Mouse (Mus musculus) midbrain, postnatal 0 days (tissue): ENCODE data around the gene Nostrin. TPM values are rescaled to one million over a fixed set of nuclear protein-coding genes. Genes with fewer than 3 reads are reported as not detected.
A peak's percentile ranks its signal among the peaks of the same experiment; 100 is the strongest.

ENCODE experiments used
- ATAC-seq: fragments of 200-750 bp; cut with Nextera tagmentation; 2 replicates; pipeline ENCODE4 v1.8.0; 2017; ENCODE audit warnings: moderate number of reproducible peaks, mild to moderate bottlenecking, moderate TSS enrichment, moderate library complexity; ENCODE audit not compliant: low FRiP score
- DNase-seq: peaks from one replicate; pipeline ENCODE4 v3.0.0-alpha.2; 2015; ENCODE audit warnings: low spot score
- H3K27ac ChIP-seq: fragments of 300-500 bp; sonication (generic); 2 replicates; pipeline ENCODE4 v1.5.1; 2014; ENCODE audit warnings: low read depth, mild to moderate bottlenecking, low read length, mixed read lengths
- H3K27me3 ChIP-seq: fragments of 300-500 bp; sonication (generic); 2 replicates; pipeline ENCODE4 v1.6.1; 2014; ENCODE audit warnings: low read length, control low read depth, mixed read lengths; ENCODE audit not compliant: insufficient read depth
- H3K36me3 ChIP-seq: fragments of 300-500 bp; sonication (generic); 2 replicates; pipeline ENCODE4 v1.6.1; 2014; ENCODE audit warnings: low read length, control low read depth, mixed read lengths; ENCODE audit not compliant: insufficient read depth
- H3K4me1 ChIP-seq: fragments of 300-500 bp; sonication (generic); 2 replicates; pipeline ENCODE4 v1.6.1; 2014; ENCODE audit warnings: mild to moderate bottlenecking, control low read depth, antibody characterized with exemption, low read length, mixed read lengths; ENCODE audit not compliant: insufficient read depth
- H3K4me2 ChIP-seq: fragments of 300-500 bp; sonication (generic); 2 replicates; pipeline ENCODE4 v1.6.1; 2014; ENCODE audit warnings: low read depth, mild to moderate bottlenecking, low read length, mixed read lengths; ENCODE audit not compliant: poor library complexity, severe bottlenecking
- H3K4me3 ChIP-seq: fragments of 300-500 bp; sonication (generic); 2 replicates; pipeline ENCODE4 v1.5.1; 2014; ENCODE audit warnings: low read depth, mild to moderate bottlenecking, low read length, moderate library complexity
- H3K9ac ChIP-seq: fragments of 300-500 bp; sonication (generic); replicated peaks from 2 replicates; pipeline ENCODE4 v1.6.1; 2014; ENCODE audit warnings: mild to moderate bottlenecking, low read length, moderate library complexity, mixed read lengths; ENCODE audit not compliant: poor library complexity, severe bottlenecking
- H3K9me3 ChIP-seq: fragments of 300-500 bp; sonication (generic); 2 replicates; pipeline ENCODE4 v1.6.1; 2016; ENCODE audit warnings: low read length, control low read depth
- CTCF ChIP-seq: IDR thresholded peaks from 2 replicates; pipeline ENCODE4 v1.5.1; 2016; ENCODE audit warnings: antibody characterized with exemption, mild to moderate bottlenecking
- WGBS: fragments of 180-500 bp; shearing (Covaris S2); extraction: QIAGEN DNeasy Blood & Tissue Kit; methylation state at CpG from one replicate; pipeline ENCODE4 v1.1.7; 2014; 5-methylcytosine and 5-hydroxymethylcytosine counted together
- polyA plus RNA-seq: library from polyadenylated mRNA; unstranded; fragments of >200 nt; fragmentation: Nextera tagmentation; extraction: Ambion mirVana; gene quantifications from 2 replicates; pipeline ENCODE4 v1.2.1, GENCODE M21; 2015
- total RNA-seq: library from RNA; depleted of rRNA; stranded (reverse); fragments of >200 nt; gene quantifications from 2 replicates; pipeline ENCODE4 v1.2.3, GENCODE M21; 2014

The Nostrin gene
- total and polyA plus RNA-seq, 2 experiments from 2014 or later: 2.2 to 6.1 TPM

DNA sequence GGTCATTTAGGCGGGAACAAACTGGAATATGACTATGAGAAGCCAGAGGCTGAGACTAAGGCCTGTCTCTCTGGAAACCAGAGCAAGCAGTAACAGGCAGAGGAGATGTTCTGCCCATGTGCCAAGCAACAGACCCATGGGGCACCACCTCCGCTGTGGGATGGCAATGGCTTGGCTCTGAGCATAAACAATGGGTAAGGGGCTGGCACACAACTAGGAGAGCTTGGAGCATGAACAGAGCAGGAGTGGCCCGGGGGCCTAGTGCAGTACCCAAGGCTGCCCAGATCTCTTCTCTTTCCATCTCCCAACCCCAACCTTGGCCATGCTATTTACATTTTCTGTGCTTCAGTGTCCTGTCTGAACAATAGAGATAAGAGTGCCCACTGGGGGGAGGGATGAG lies 36.9 kb upstream of the Nostrin start:
- TF ChIP-seq CTCF: no peak
- Histone ChIP-seq H3K4me2 (no peak overlapping the region), H3K4me3 (no peak overlapping the region), H3K9ac (no peak overlapping the region), H3K27ac (no peak overlapping the region), H3K4me1 (no peaks in the 10 kb centered on the region; the same call in 1 of the 2 replicates), H3K27me3 (no peaks in the 10 kb centered on the region), H3K9me3 (no peaks in the 10 kb centered on the region), H3K36me3 (no peaks in the 10 kb centered on the region)
- WGBS: 84% methylated on average over 3 of the region's 3 CpGs
- ATAC-seq (no peak), DNase-seq (no peak)

DNA sequence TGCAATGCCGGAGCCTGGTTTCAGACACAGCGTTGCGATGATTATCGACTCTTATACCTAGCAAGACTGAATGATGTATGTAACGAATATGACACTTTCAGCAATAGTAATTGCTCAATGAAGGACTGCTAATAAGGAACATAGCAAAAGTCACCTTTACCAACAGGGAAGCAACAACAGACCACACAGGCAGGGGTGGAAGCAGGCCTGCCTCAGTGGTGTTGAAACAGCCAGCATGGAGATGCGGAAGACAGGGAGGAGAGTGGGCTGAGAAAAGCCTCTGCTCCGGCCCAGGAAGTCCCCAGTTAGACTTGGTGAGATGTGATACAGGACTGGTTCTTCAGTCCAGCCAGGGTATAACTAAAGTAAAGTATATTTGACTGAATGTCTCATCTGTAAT lies 36.5 kb upstream of the Nostrin start:
- ATAC-seq (no peak), DNase-seq (no peak)
- H3K27me3 ChIP-seq: no peaks in the 10 kb centered on the region
- H3K9ac ChIP-seq: no peak overlapping the region
- TF ChIP-seq CTCF: no peak
- no peak overlapping the region for H3K4me2 ChIP-seq
- H3K36me3 ChIP-seq: no peaks in the 10 kb centered on the region
- H3K4me1 ChIP-seq: no peaks in the 10 kb centered on the region; the same call in 1 of the 2 replicates
- H3K4me3 ChIP-seq: no peak overlapping the region
- H3K27ac ChIP-seq: no peak overlapping the region
- 88% methylated on average over 7 of the region's 7 CpGs for WGBS
- H3K9me3 ChIP-seq: no peaks in the 10 kb centered on the region

DNA sequence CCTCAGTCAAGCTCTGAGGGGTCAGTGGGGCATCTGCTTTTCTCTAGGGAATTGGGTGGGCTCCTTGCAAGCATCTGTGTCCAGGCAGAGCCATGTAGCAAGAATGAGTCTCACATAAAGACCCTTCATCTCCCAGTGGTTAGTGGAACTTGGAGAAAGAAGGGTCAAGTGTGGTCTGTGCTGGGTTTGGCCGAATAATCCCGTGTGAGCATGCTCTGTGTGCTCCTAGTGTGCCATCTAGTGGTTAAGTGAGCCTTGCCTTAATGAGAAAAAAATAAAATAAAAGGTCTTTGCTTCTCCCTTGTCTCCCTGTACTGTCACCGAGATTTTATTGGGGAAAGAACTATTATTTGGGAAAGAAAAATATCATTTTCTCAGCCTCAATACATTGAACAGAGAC lies 34.9 kb upstream of the Nostrin start:
- DNase-seq (peak; percentile 67), ATAC-seq (0 out of 2 replicates have a peak, but pooled peaks have one; percentile 52)
- Histone ChIP-seq H3K27ac (no peak overlapping the region), H3K4me2 (no peak overlapping the region), H3K36me3 (no peaks in the 10 kb centered on the region), H3K9me3 (no peaks in the 10 kb centered on the region), H3K4me3 (no peak overlapping the region), H3K4me1 (no peaks in the 10 kb centered on the region; the same call in 1 of the 2 replicates), H3K9ac (no peak overlapping the region), H3K27me3 (no peaks in the 10 kb centered on the region)
- TF ChIP-seq CTCF: peak; percentile 83
- 21% methylated on average over 3 of the region's 3 CpGs for WGBS

DNA sequence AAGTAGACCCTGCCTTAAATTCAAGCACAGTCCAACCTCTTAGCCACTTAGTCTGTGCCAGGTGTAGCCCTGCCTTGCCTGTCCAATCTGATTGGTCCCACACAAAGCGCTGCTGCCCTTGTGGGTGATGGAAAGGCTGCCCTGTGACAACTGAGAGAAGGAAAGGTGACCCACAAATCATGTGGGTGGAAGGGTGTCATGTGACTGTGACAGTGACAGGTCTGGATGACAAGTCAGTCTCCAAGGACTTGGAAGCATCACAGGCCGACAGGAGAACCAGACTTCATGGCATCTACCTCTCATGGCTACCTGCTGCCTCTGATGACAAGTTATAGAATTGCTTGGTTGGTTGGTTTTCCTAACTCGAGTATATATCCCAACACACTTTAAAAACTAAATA lies 32.1 kb upstream of the Nostrin start:
- ATAC-seq (no peak), DNase-seq (no peak)
- no peak for TF ChIP-seq CTCF
- whole genome bisulfite sequencing: 80% methylated on average over 3 of the region's 3 CpGs
- no peak overlapping the region for H3K4me3 ChIP-seq
- H3K4me1 ChIP-seq: no peaks in the 10 kb centered on the region
- no peaks in the 10 kb centered on the region for H3K27me3 ChIP-seq
- H3K9me3 ChIP-seq: no peaks in the 10 kb centered on the region
- no peaks in the 10 kb centered on the region; the same call in 1 of the 2 replicates for H3K36me3 ChIP-seq
- no peak overlapping the region for H3K9ac ChIP-seq
- H3K4me2 ChIP-seq: no peak overlapping the region
- H3K27ac ChIP-seq: no peak overlapping the region

DNA sequence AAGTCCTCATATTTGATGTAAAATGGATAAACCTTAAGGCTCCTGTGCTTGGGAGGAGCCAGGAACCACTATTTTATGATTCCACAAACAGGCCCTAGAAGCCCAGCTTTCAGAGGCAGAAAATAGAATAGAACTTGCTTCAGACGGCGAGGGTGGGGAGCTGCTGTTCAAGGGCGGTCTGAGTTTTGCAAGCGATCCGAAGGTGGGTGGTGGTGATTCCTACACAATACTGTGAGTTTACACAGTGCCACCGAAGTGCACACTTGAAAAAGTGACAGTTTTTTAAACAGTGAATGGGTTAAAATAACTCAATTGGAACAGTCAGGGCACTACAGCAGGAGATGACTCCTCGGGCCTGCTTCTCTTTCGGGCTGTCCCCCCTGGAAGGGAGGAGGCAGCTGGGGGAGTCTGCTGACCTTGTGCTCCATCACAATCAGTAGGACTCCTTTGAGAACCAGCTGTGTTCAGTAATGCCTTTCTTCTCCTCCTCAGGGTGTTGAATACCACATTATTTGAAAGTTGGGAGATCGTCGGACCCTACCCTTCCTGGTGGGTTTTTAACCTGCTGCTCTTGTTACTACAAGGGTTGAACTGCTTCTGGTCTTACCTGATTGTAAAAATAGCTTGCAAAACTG lies 31.0 kb upstream of the Nostrin start:
- ATAC-seq (no peak), DNase-seq (no peak)
- no peaks in the 10 kb centered on the region for H3K9me3 ChIP-seq
- 49% methylated on average over 10 of the region's 10 CpGs for WGBS
- H3K4me2 ChIP-seq: no peak overlapping the region
- H3K4me3 ChIP-seq: no peak overlapping the region
- TF ChIP-seq CTCF: no peak
- no peaks in the 10 kb centered on the region; the same call in 1 of the 2 replicates for H3K36me3 ChIP-seq
- H3K4me1 ChIP-seq: no peaks in the 10 kb centered on the region
- H3K27me3 ChIP-seq: no peaks in the 10 kb centered on the region
- no peak overlapping the region for H3K27ac ChIP-seq
- H3K9ac ChIP-seq: no peak overlapping the region

DNA sequence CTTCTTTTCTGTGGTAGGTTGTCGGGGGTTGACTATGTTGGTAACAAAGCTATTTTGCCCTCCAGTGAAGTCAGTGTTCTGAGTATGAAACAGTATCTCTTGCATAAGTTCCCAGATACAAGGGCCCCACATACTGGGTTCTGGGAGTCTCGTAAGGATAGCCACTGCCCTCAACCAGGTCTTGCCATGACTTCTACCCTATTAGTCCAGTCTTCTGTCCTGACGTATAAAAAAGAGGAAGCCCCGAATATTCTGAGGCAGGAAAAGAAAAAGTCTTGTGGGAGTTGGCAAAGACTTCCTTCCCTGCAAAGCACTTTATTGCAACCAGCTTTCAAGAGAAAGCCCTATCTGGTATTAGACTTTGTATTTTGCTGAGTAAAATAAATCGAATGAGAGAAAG lies 26.4 kb upstream of the Nostrin start:
- no peak for ATAC-seq
- H3K27me3 ChIP-seq: no peaks in the 10 kb centered on the region
- no peak for DNase-seq
- 80% methylated on average over 5 of the region's 5 CpGs for WGBS
- TF ChIP-seq CTCF: no peak
- H3K9ac ChIP-seq: no peak overlapping the region
- no peaks in the 10 kb centered on the region; the same call in 1 of the 2 replicates for H3K36me3 ChIP-seq
- H3K9me3 ChIP-seq: no peaks in the 10 kb centered on the region
- H3K4me3 ChIP-seq: no peak overlapping the region
- no peak overlapping the region for H3K27ac ChIP-seq
- H3K4me2 ChIP-seq: no peak overlapping the region
- H3K4me1 ChIP-seq: no peaks in the 10 kb centered on the region
